Mouse (Mus musculus) MEL (cell line): ENCODE data around the gene Cmtm6. TPM values are rescaled to one million over a fixed set of nuclear protein-coding genes. Genes with fewer than 3 reads are reported as not detected.

ENCODE experiments used
- DNase-seq: peaks from one replicate; pipeline ENCODE4 v3.0.0; 2011; ENCODE audit warnings: low read depth, low spot score
- H3K27ac ChIP-seq: 2 replicates; pipeline ENCODE4 v1.5.1; 2012; ENCODE audit warnings: low read depth, mild to moderate bottlenecking, control low read depth, low read length, moderate library complexity; ENCODE audit not compliant: control insufficient read depth
- H3K27me3 ChIP-seq, 2 experiments: fragments of 150-350 bp in 1 of 2; sonication (generic) in 1 of 2; 2 replicates each; pipeline ENCODE4 v1.6.1; 2012; ENCODE audit warnings: low read length in 2 of 2, mild to moderate bottlenecking in 2 of 2, improper control_type of control experiment in 1 of 2, moderate library complexity in 1 of 2; ENCODE audit not compliant: insufficient read depth in 2 of 2, control insufficient read depth in 1 of 2
- H3K36me3 ChIP-seq, 2 experiments: 2 replicates each; pipeline ENCODE4 v1.6.1; 2012 to 2014; ENCODE audit warnings: low read length in 2 of 2, improper control_type of control experiment in 1 of 2, inconsistent platforms in 1 of 2, mild to moderate bottlenecking in 1 of 2; ENCODE audit not compliant: insufficient read depth in 2 of 2, control insufficient read depth in 1 of 2
- H3K4me1 ChIP-seq, 2 experiments: fragments of 150-350 bp in 1 of 2; sonication (generic) in 1 of 2; 2 replicates each; pipeline ENCODE4 v1.6.1; 2012; ENCODE audit warnings: low read length in 2 of 2, improper control_type of control experiment in 1 of 2, mild to moderate bottlenecking in 1 of 2; ENCODE audit not compliant: insufficient read depth in 2 of 2, control insufficient read depth in 1 of 2
- H3K4me3 ChIP-seq, 2 experiments: fragments of 150-350 bp in 1 of 2; sonication (generic) in 1 of 2; 2 replicates each; pipeline ENCODE4 v1.5.1; 2012; ENCODE audit warnings: low read depth in 2 of 2, low read length in 2 of 2, mild to moderate bottlenecking in 2 of 2, moderate library complexity in 2 of 2, control low read depth in 1 of 2, improper control_type of control experiment in 1 of 2; ENCODE audit not compliant: control insufficient read depth in 1 of 2, insufficient read depth in 1 of 2
- H3K79me2 ChIP-seq: 2 replicates; pipeline ENCODE4 v1.6.1; 2012; ENCODE audit warnings: mild to moderate bottlenecking, low read length, moderate library complexity; ENCODE audit not compliant: control insufficient read depth, poor library complexity, insufficient read depth
- H3K9ac ChIP-seq: 2 replicates; pipeline ENCODE4 v1.6.1; 2012; ENCODE audit warnings: low read depth, mild to moderate bottlenecking, control low read depth, low read length, moderate library complexity; ENCODE audit not compliant: control insufficient read depth, poor library complexity, severe bottlenecking
- H3K9me3 ChIP-seq: fragments of 150-350 bp; sonication (generic); replicated peaks from 2 replicates; pipeline ENCODE4 v1.6.1; 2012; ENCODE audit warnings: mild to moderate bottlenecking, low read length, improper control_type of control experiment, moderate library complexity; ENCODE audit not compliant: insufficient read depth
- BHLHE40 ChIP-seq: IDR thresholded peaks from 2 replicates; pipeline ENCODE4 v1.6.1; 2012; ENCODE audit warnings: low read depth, mild to moderate bottlenecking, inconsistent platforms, low read length, improper control_type of control experiment, borderline replicate concordance
- CHD1 ChIP-seq: IDR thresholded peaks from 2 replicates; pipeline ENCODE4 v1.6.1; 2012; ENCODE audit warnings: low read depth, mild to moderate bottlenecking, inconsistent platforms, low read length, improper control_type of control experiment
- CTCF ChIP-seq, 3 experiments: IDR thresholded peaks in 2 of 3; conservative IDR thresholded peaks in 1 of 3; 2 replicates each; pipeline ENCODE4 v1.5.1; 2011 to 2012; ENCODE audit warnings: low read length in 3 of 3, low read depth in 2 of 3, mild to moderate bottlenecking in 2 of 3, improper control_type of control experiment in 1 of 3, inconsistent platforms in 1 of 3, mixed read lengths in 1 of 3, moderate library complexity in 1 of 3; ENCODE audit not compliant: control insufficient read depth in 1 of 3, insufficient read depth in 1 of 3, poor library complexity in 1 of 3, severe bottlenecking in 1 of 3
- ELF1 ChIP-seq: IDR thresholded peaks from 2 replicates; pipeline ENCODE4 v1.6.1; 2014; ENCODE audit warnings: low read depth, mild to moderate bottlenecking, inconsistent platforms, low read length, improper control_type of control experiment, moderate library complexity
- EP300 ChIP-seq, 2 experiments: IDR thresholded peaks; 2 replicates each; pipeline ENCODE4 v1.6.1; 2011; ENCODE audit warnings: improper control_type of control experiment in 2 of 2, low read length in 2 of 2, low read depth in 1 of 2, mild to moderate bottlenecking in 1 of 2
- ETS1 ChIP-seq: IDR thresholded peaks from 2 replicates; pipeline ENCODE4 v1.6.1; 2012; ENCODE audit warnings: low read depth, mild to moderate bottlenecking, inconsistent platforms, low read length, improper control_type of control experiment, moderate library complexity
- GABPA ChIP-seq: IDR thresholded peaks from 2 replicates; pipeline ENCODE4 v1.6.1; 2012; ENCODE audit warnings: low read depth, mild to moderate bottlenecking, inconsistent platforms, low read length, improper control_type of control experiment, moderate library complexity
- GATA1 ChIP-seq: IDR thresholded peaks from 2 replicates; pipeline ENCODE4 v1.6.1; 2011; ENCODE audit warnings: low read depth, low read length, improper control_type of control experiment
- HCFC1 ChIP-seq: IDR thresholded peaks from 2 replicates; pipeline ENCODE4 v1.6.1; 2012; ENCODE audit warnings: low read depth, mild to moderate bottlenecking, inconsistent platforms, low read length, improper control_type of control experiment, moderate library complexity
- JUND ChIP-seq: IDR thresholded peaks from 2 replicates; pipeline ENCODE4 v1.6.1; 2011; ENCODE audit warnings: low read depth, mild to moderate bottlenecking, improper control_type of control experiment, low read length
- KAT2A ChIP-seq: conservative IDR thresholded peaks from 2 replicates; pipeline ENCODE4 v1.6.1; 2012; ENCODE audit warnings: low read depth, low read length, improper control_type of control experiment, inconsistent platforms
- MAFK ChIP-seq: IDR thresholded peaks from 2 replicates; pipeline ENCODE4 v1.6.1; 2011; ENCODE audit warnings: low read depth, mild to moderate bottlenecking, low read length, improper control_type of control experiment, borderline replicate concordance
- MAX ChIP-seq: IDR thresholded peaks from 2 replicates; pipeline ENCODE4 v1.6.1; 2011; ENCODE audit warnings: low read length, improper control_type of control experiment
- MAZ ChIP-seq: IDR thresholded peaks from 2 replicates; pipeline ENCODE4 v1.6.1; 2012; ENCODE audit warnings: low read depth, mild to moderate bottlenecking, inconsistent platforms, low read length, improper control_type of control experiment
- MEF2A ChIP-seq: IDR thresholded peaks from 2 replicates; pipeline ENCODE4 v1.6.1; 2014; ENCODE audit warnings: low read depth, mild to moderate bottlenecking, inconsistent platforms, low read length, improper control_type of control experiment; ENCODE audit not compliant: poor library complexity, insufficient replicate concordance, severe bottlenecking; ENCODE audit errors: extremely low read depth
- MXI1 ChIP-seq: IDR thresholded peaks from 2 replicates; pipeline ENCODE4 v1.6.1; 2011; ENCODE audit warnings: mild to moderate bottlenecking, low read depth, low read length, improper control_type of control experiment
- MYB ChIP-seq: IDR thresholded peaks from 2 replicates; pipeline ENCODE4 v1.6.1; 2011; ENCODE audit warnings: mild to moderate bottlenecking, low read depth, low read length, improper control_type of control experiment
- MYC ChIP-seq: IDR thresholded peaks from 2 replicates; pipeline ENCODE4 v1.6.1; 2011; ENCODE audit warnings: low read depth, mild to moderate bottlenecking, low read length, improper control_type of control experiment, moderate library complexity
- NELFE ChIP-seq: IDR thresholded peaks from 2 replicates; pipeline ENCODE4 v1.6.1; 2011; ENCODE audit warnings: low read depth, low read length, improper control_type of control experiment
- POLR2AphosphoS2 ChIP-seq: IDR thresholded peaks from 2 replicates; pipeline ENCODE4 v1.6.1; 2011; ENCODE audit warnings: low read length, improper control_type of control experiment
- RCOR1 ChIP-seq: IDR thresholded peaks from 2 replicates; pipeline ENCODE4 v1.6.1; 2012; ENCODE audit warnings: low read depth, mild to moderate bottlenecking, inconsistent platforms, low read length, improper control_type of control experiment
- SIN3A ChIP-seq: IDR thresholded peaks from 2 replicates; pipeline ENCODE4 v1.6.1; 2012; ENCODE audit warnings: low read length, improper control_type of control experiment, inconsistent platforms
- SMC3 ChIP-seq: IDR thresholded peaks from 2 replicates; pipeline ENCODE4 v1.6.1; 2011; ENCODE audit warnings: low read depth, low read length, improper control_type of control experiment
- TBP ChIP-seq: IDR thresholded peaks from 2 replicates; pipeline ENCODE4 v1.8.0; 2011; ENCODE audit warnings: low read depth, low read length, improper control_type of control experiment
- USF1 ChIP-seq: IDR thresholded peaks from 2 replicates; pipeline ENCODE4 v1.6.1; 2014; ENCODE audit warnings: low read depth, mild to moderate bottlenecking, inconsistent platforms, low read length, improper control_type of control experiment, moderate library complexity
- USF2 ChIP-seq, 2 experiments: IDR thresholded peaks; 2 replicates each; pipeline ENCODE4 v1.6.1; 2011 to 2012; ENCODE audit warnings: improper control_type of control experiment in 2 of 2, low read length in 2 of 2, borderline replicate concordance in 1 of 2, inconsistent platforms in 1 of 2, low read depth in 1 of 2, mild to moderate bottlenecking in 1 of 2; ENCODE audit not compliant: insufficient read depth in 1 of 2
- ZC3H11A ChIP-seq: IDR thresholded peaks from 2 replicates; pipeline ENCODE4 v1.6.1; 2012; ENCODE audit warnings: low read depth, mild to moderate bottlenecking, inconsistent platforms, low read length, improper control_type of control experiment
- ZKSCAN1 ChIP-seq: IDR thresholded peaks from 2 replicates; pipeline ENCODE4 v1.6.1; 2012; ENCODE audit warnings: low read depth, mild to moderate bottlenecking, inconsistent platforms, low read length, improper control_type of control experiment, moderate library complexity
- ZMIZ1 ChIP-seq: IDR thresholded peaks from 2 replicates; pipeline ENCODE4 v1.6.1; 2012; ENCODE audit warnings: low read depth, mild to moderate bottlenecking, inconsistent platforms, low read length, improper control_type of control experiment, moderate library complexity
- ZNF384 ChIP-seq: IDR thresholded peaks from 2 replicates; pipeline ENCODE4 v1.6.1; 2012; ENCODE audit warnings: low read depth, mild to moderate bottlenecking, inconsistent platforms, low read length, improper control_type of control experiment
- polyA plus RNA-seq, 2 experiments: library from polyadenylated mRNA; stranded (reverse) in 1 of 2; unstranded in 1 of 2; fragments of >175 nt in 1 of 2; fragments of >200 nt in 1 of 2; gene quantifications; 2 replicates each; pipeline versions ENCODE4 v1.2.1 to v1.2.4; 2012; ENCODE audit warnings: low replicate concordance in 2 of 2, low read depth in 1 of 2; ENCODE audit not compliant: insufficient read length in 2 of 2, insufficient read depth in 1 of 2, missing spikeins in 1 of 2
- total RNA-seq: library from RNA; depleted of rRNA; stranded (reverse); fragments of 300-350 nt; gene quantifications from 2 replicates; pipeline ENCODE4 v1.2.3, GENCODE M21; 2012

The Cmtm6 gene
- total and polyA plus RNA-seq, 3 experiments: 17.6 to 21.7 TPM; not detected in 1

- TF ChIP-seq MXI1: peak; percentile 73
- TF ChIP-seq USF1: no peak
- peak; percentile 68 for TF ChIP-seq ZMIZ1
- TF ChIP-seq USF2 (IDR thresholded peaks at IDR 0.05; ENCODE audit: borderline replicate concordance in 1 of 2, insufficient read depth in 1 of 2, low read depth in 1 of 2, low read length in 2 of 2): no peak
- TF ChIP-seq, all 39 proteins: peak for 20
These were observed at the start of gene Cmtm6 (continued) for GRCm38 (mm10) chr9:114731011-114731755.

DNA sequence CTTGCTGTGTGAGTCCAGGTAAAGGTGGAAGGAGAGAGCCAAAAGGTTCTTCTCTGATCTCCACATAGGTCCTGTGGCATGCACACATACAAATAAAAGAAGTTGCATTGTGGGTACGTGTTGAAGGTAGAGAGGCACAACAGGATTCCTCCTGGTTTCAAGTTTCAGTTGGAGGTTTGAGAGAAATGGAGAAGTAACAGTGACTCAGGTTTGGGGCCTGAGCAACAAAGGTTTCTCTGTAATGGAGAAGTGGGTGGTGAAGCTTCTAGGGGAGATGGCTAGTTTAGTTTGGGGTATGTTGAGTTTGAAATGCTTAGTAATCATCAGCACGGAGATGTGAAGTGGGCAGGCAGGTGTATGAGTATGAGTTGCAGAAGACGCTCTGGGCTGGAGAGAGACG lies 48.7 kb upstream of the Cmtm6 start:
- Histone ChIP-seq H3K9me3 (no peaks in the 10 kb centered on the region), H3K27ac (peak overlapping the region; percentile 40), H3K4me1 (peaks cover 7 to 18% of the 10 kb centered on the region in 2 experiments), H3K9ac (no peak overlapping the region), H3K36me3 (peaks cover 0 to 16% of the 10 kb centered on the region in 2 experiments; a peak in 2 of 4 replicates), H3K27me3 (no peaks in the 10 kb centered on the region; a peak in 1 of 4 replicates), H3K79me2 (no peaks in the 10 kb centered on the region), H3K4me3 (no peak overlapping the region)
- no peak for TF ChIP-seq ZMIZ1
- no peak for TF ChIP-seq CHD1
- TF ChIP-seq ELF1: no peak
- peak; percentile 35; the same call in 1 of the 2 replicates for TF ChIP-seq MAX
- 0 out of 2 replicates have a peak, but pooled peaks have one; percentile 12 for TF ChIP-seq ETS1
- TF ChIP-seq MEF2A: no peak
- TF ChIP-seq JUND: no peak
- no peak for TF ChIP-seq SMC3
- TF ChIP-seq ZKSCAN1: no peak
- TF ChIP-seq TBP: 0 out of 2 replicates have a peak, but pooled peaks have one; percentile 27
- TF ChIP-seq MYC: no peak
- no peak for TF ChIP-seq SIN3A
- TF ChIP-seq GABPA: no peak
- no peak for TF ChIP-seq CTCF (IDR thresholded peaks at IDR 0.05 in 2 of 3, conservative IDR thresholded peaks at IDR 0.05 in 1 of 3; ENCODE audit: control insufficient read depth in 1 of 3, insufficient read depth in 1 of 3, low read depth in 2 of 3, low read length in 3 of 3, poor library complexity in 1 of 3, severe bottlenecking in 1 of 3)
- TF ChIP-seq BHLHE40: no peak
- TF ChIP-seq NELFE: no peak
- no peak for TF ChIP-seq POLR2AphosphoS2
- no peak for TF ChIP-seq ZC3H11A
- TF ChIP-seq HCFC1: 0 out of 2 replicates have a peak, but pooled peaks have one; percentile 15
- no peak for TF ChIP-seq USF1
- TF ChIP-seq KAT2A: no peak
- no peak for TF ChIP-seq USF2 (IDR thresholded peaks at IDR 0.05; ENCODE audit: borderline replicate concordance in 1 of 2, insufficient read depth in 1 of 2, low read depth in 1 of 2, low read length in 2 of 2)
- TF ChIP-seq MXI1: no peak
- TF ChIP-seq MYB: no peak
- TF ChIP-seq GATA1: no peak
- TF ChIP-seq RCOR1: no peak
- peak; percentile 23 to 66; a peak in 2 of 4 replicates for TF ChIP-seq EP300 (IDR thresholded peaks at IDR 0.05; ENCODE audit: low read depth in 1 of 2, low read length in 2 of 2)
- no peak for TF ChIP-seq ZNF384
- TF ChIP-seq MAZ: no peak
- no peak for TF ChIP-seq MAFK
- DNase-seq: peak; percentile 86
